Mouse (Mus musculus) lung, embryonic 16.5 days (tissue): ENCODE measurements around the gene Tram2. TPM values are rescaled to one million over a fixed set of nuclear protein-coding genes. Genes with fewer than 3 reads are reported as not detected.

Source experiments
- ATAC-seq: fragments of 200-750 bp; cut with Nextera tagmentation; 2 replicates; pipeline ENCODE4 v1.8.0; 2017; ENCODE audit warnings: low read depth, mild to moderate bottlenecking, moderate library complexity
- H3K27ac ChIP-seq: fragments of 300-500 bp; sonication (generic); 2 replicates; pipeline ENCODE4 v1.5.1; 2014; ENCODE audit warnings: mild to moderate bottlenecking, control low read depth, low read length
- H3K27me3 ChIP-seq: fragments of 300-500 bp; sonication (generic); 2 replicates; pipeline ENCODE4 v1.6.1; 2014; ENCODE audit warnings: low read depth, low read length, mixed read lengths; ENCODE audit not compliant: control insufficient read depth, insufficient read depth
- H3K36me3 ChIP-seq: fragments of 300-500 bp; sonication (generic); 2 replicates; pipeline ENCODE4 v1.6.1; 2014; ENCODE audit warnings: low read length; ENCODE audit not compliant: control insufficient read depth, insufficient read depth
- H3K4me1 ChIP-seq: fragments of 300-500 bp; sonication (generic); replicated peaks from 2 replicates; pipeline ENCODE4 v1.6.1; 2014; ENCODE audit warnings: low read length, mixed read lengths; ENCODE audit not compliant: control insufficient read depth, insufficient read depth
- H3K4me2 ChIP-seq: fragments of 300-500 bp; sonication (generic); 2 replicates; pipeline ENCODE4 v1.6.1; 2014; ENCODE audit warnings: low read depth, low read length, control low read depth
- H3K4me3 ChIP-seq: fragments of 300-500 bp; sonication (generic); 2 replicates; pipeline ENCODE4 v1.5.1; 2014; ENCODE audit warnings: mild to moderate bottlenecking, low read length, control low read depth
- H3K9ac ChIP-seq: fragments of 300-500 bp; sonication (generic); 2 replicates; pipeline ENCODE4 v1.6.1; 2014; ENCODE audit warnings: low read length, control low read depth
- H3K9me3 ChIP-seq: fragments of 300-500 bp; sonication (generic); 2 replicates; pipeline ENCODE4 v1.6.1; 2016; ENCODE audit warnings: low read length; ENCODE audit not compliant: control insufficient read depth
- WGBS: fragments of 180-500 bp; shearing (Covaris S2); extraction: QIAGEN DNeasy Blood & Tissue Kit; methylation state at CpG from one replicate; pipeline ENCODE4 v1.1.7; 2014; 5-methylcytosine and 5-hydroxymethylcytosine counted together
- polyA plus RNA-seq: library from polyadenylated mRNA; unstranded; fragments of >200 nt; fragmentation: Nextera tagmentation; extraction: Ambion mirVana; gene quantifications from 2 replicates; pipeline ENCODE4 v1.2.1, GENCODE M21; 2015

Tram2 gene
- polyA plus RNA-seq = 7.8 and 8.6 TPM in 2 replicates

- peak within 1 kb of the TSS; percentile 91 for H3K27ac ChIP-seq
- H3K4me3 ChIP-seq = peak within 1 kb of the TSS; percentile 73
- no peaks in the 10 kb centered on the region for H3K36me3 ChIP-seq
- H3K4me1 ChIP-seq = peaks cover 33% of the 10 kb centered on the region
- H3K9me3 ChIP-seq = no peaks in the 10 kb centered on the region
- peak within 1 kb of the TSS; percentile 59 for H3K4me2 ChIP-seq
- no peaks in the 10 kb centered on the region for H3K27me3 ChIP-seq
- WGBS = under 1% methylated on average over 41 of the region's 52 CpGs
- ATAC-seq = peak; percentile 94
- H3K9ac ChIP-seq = peak within 1 kb of the TSS; percentile 76
These were observed at the start of gene Tram2 for GRCm38 (mm10) chr1:21079217-21079773. Tram2 (minus strand) TSS chr1:21079229.

- H3K27me3 ChIP-seq = no peaks in the 10 kb centered on the region
- H3K4me1 ChIP-seq = no peaks in the 10 kb centered on the region
- ATAC-seq = no peak
- H3K9ac ChIP-seq = no peak overlapping the region
- 63% methylated on average over 14 of the region's 14 CpGs for WGBS
- no peak overlapping the region for H3K4me3 ChIP-seq
- no peaks in the 10 kb centered on the region for H3K36me3 ChIP-seq
- 0 out of 2 replicates have a peak, but pooled peaks cover 2% of the 10 kb centered on the region for H3K9me3 ChIP-seq
- no peak overlapping the region for H3K4me2 ChIP-seq
- no peak overlapping the region for H3K27ac ChIP-seq
These were observed 45.8 kb upstream of the Tram2 start for GRCm38 (mm10) chr1:21124713-21125336.

- no peak overlapping the region for H3K4me3 ChIP-seq
- ATAC-seq = no peak
- no peak overlapping the region for H3K27ac ChIP-seq
- 80% methylated on average over 4 of the region's 4 CpGs for WGBS
- H3K4me2 ChIP-seq = no peak overlapping the region
- H3K4me1 ChIP-seq = no peaks in the 10 kb centered on the region
- no peaks in the 10 kb centered on the region for H3K9me3 ChIP-seq
- no peaks in the 10 kb centered on the region for H3K36me3 ChIP-seq
- no peak overlapping the region for H3K9ac ChIP-seq
- H3K27me3 ChIP-seq = no peaks in the 10 kb centered on the region
These were observed 24.8 kb upstream of the Tram2 start for GRCm38 (mm10) chr1:21103784-21104183.

GRCm38 (mm10) chr1:21101221-21102006 lies 22.4 kb upstream of the Tram2 start:
- no peaks in the 10 kb centered on the region for H3K36me3 ChIP-seq
- H3K27me3 ChIP-seq = no peaks in the 10 kb centered on the region
- ATAC-seq = peak; percentile 43; the same call in 1 of the 2 replicates
- H3K4me3 ChIP-seq = no peak overlapping the region
- H3K9me3 ChIP-seq = no peaks in the 10 kb centered on the region
- H3K4me2 ChIP-seq = no peak overlapping the region
- H3K9ac ChIP-seq = no peak overlapping the region
- no peaks in the 10 kb centered on the region for H3K4me1 ChIP-seq
- no peak overlapping the region for H3K27ac ChIP-seq
- 29% methylated on average over 15 of the region's 15 CpGs for WGBS

GRCm38 (mm10) chr1:21100726-21101125 lies 21.7 kb upstream of the Tram2 start:
- WGBS = 71% methylated on average over 4 of the region's 4 CpGs
- Histone ChIP-seq H3K4me1 (no peaks in the 10 kb centered on the region), H3K9ac (no peak overlapping the region), H3K4me2 (no peak overlapping the region), H3K9me3 (no peaks in the 10 kb centered on the region), H3K27ac (no peak overlapping the region), H3K36me3 (no peaks in the 10 kb centered on the region), H3K27me3 (no peaks in the 10 kb centered on the region), H3K4me3 (no peak overlapping the region)
- no peak for ATAC-seq

GRCm38 (mm10) chr1:21097001-21097989 lies 18.3 kb upstream of the Tram2 start:
- Histone ChIP-seq H3K9me3 (no peaks in the 10 kb centered on the region), H3K4me3 (no peak overlapping the region), H3K36me3 (no peaks in the 10 kb centered on the region), H3K9ac (no peak overlapping the region), H3K4me1 (no peaks in the 10 kb centered on the region), H3K27me3 (no peaks in the 10 kb centered on the region), H3K27ac (no peak overlapping the region), H3K4me2 (no peak overlapping the region)
- 77% methylated on average over 23 of the region's 23 CpGs for WGBS
- ATAC-seq = no peak

GRCm38 (mm10) chr1:21094644-21095215 lies 15.7 kb upstream of the Tram2 start:
- H3K27ac ChIP-seq = no peak overlapping the region
- WGBS = 57% methylated on average over 4 of the region's 4 CpGs
- no peak overlapping the region for H3K9ac ChIP-seq
- no peaks in the 10 kb centered on the region for H3K9me3 ChIP-seq
- no peak overlapping the region for H3K4me2 ChIP-seq
- H3K27me3 ChIP-seq = no peaks in the 10 kb centered on the region
- H3K4me3 ChIP-seq = no peak overlapping the region
- peaks cover 2% of the 10 kb centered on the region; the same call in 1 of the 2 replicates for H3K4me1 ChIP-seq
- no peaks in the 10 kb centered on the region for H3K36me3 ChIP-seq
- ATAC-seq = no peak

- Histone ChIP-seq H3K27me3 (no peaks in the 10 kb centered on the region), H3K27ac (peak overlapping the region; percentile 78), H3K36me3 (no peaks in the 10 kb centered on the region), H3K9ac (no peak overlapping the region), H3K4me3 (no peak overlapping the region), H3K4me1 (peaks cover 8% of the 10 kb centered on the region; the same call in 1 of the 2 replicates), H3K4me2 (no peak overlapping the region), H3K9me3 (no peaks in the 10 kb centered on the region)
- WGBS = 20% methylated on average over 6 of the region's 6 CpGs
- ATAC-seq = peak; percentile 82
These were observed 10.7 kb upstream of the Tram2 start for GRCm38 (mm10) chr1:21089661-21090117.
